Comparison of ENCODE assay signal across 8 mouse cellular contexts in genomic region chr10:42860159-42860911, GRCm38 (mm10). TPM values are rescaled to one million over a fixed set of nuclear protein-coding genes. Genes with fewer than 3 reads are reported as not detected.
DNase-seq lines count a peak whose midpoint lies in the region; ATAC-seq lines count a peak whose summit lies in the region.

TSS of gene Scml4 (plus strand) at chr10:42860370.

- DNase-seq in layer of hippocampus, postnatal 10 days (ENCODE audit: low spot score in 2 of 2) = peak; percentile 19 to 27
- DNase-seq in layer of hippocampus, adult 9-10 months (ENCODE audit: low spot score) = no peak
- DNase-seq in embryonic facial prominence, embryonic 10.5 days (ENCODE audit: low spot score) = peak; percentile 43
- DNase-seq in hindbrain, embryonic 11.5 days (ENCODE audit: low spot score) = peak; percentile 69
- DNase-seq in left cerebral cortex, postnatal 36 days (ENCODE audit: low spot score in 2 of 2) = peak; percentile 19 to 39
- peak; percentile 34 to 68 for DNase-seq in spleen, postnatal 10 days (ENCODE audit: low spot score in 2 of 2)
- no peak for DNase-seq in urinary bladder, postnatal 36 days (ENCODE audit: low spot score in 2 of 2)

- peak within 1 kb of the TSS; percentile 17 for H3K4me2 ChIP-seq in hindbrain, embryonic 11.5 days (replicated peaks; ENCODE audit: low read depth, low read length)
- H3K4me2 ChIP-seq in midbrain, embryonic 13.5 days (replicated peaks) = peak within 1 kb of the TSS; percentile 60

- H3K9ac ChIP-seq in hindbrain, embryonic 11.5 days (ENCODE audit: low read depth, low read length) = peak within 1 kb of the TSS; percentile 42; the same call in 1 of the 2 replicates
- peak within 1 kb of the TSS; percentile 65 for H3K9ac ChIP-seq in midbrain, embryonic 13.5 days (replicated peaks)

- H3K36me3 ChIP-seq in embryonic facial prominence, embryonic 10.5 days (replicated peaks) = no peaks in the 10 kb centered on the region
- H3K36me3 ChIP-seq in hindbrain, embryonic 11.5 days (ENCODE audit: control insufficient read depth, insufficient read depth, low read length) = no peaks in the 10 kb centered on the region
- H3K36me3 ChIP-seq in midbrain, embryonic 13.5 days = no peaks in the 10 kb centered on the region

- H3K4me3 ChIP-seq in embryonic facial prominence, embryonic 10.5 days = peak within 1 kb of the TSS; percentile 38; the same call in 1 of the 2 replicates
- H3K4me3 ChIP-seq in hindbrain, embryonic 11.5 days (ENCODE audit: low read depth, low read length) = peak within 1 kb of the TSS; percentile 12; the same call in 1 of the 2 replicates
- H3K4me3 ChIP-seq in midbrain, embryonic 13.5 days (replicated peaks) = peak within 1 kb of the TSS; percentile 43

- 55% methylated on average over 17 of the region's 17 CpGs for WGBS in embryonic facial prominence, embryonic 10.5 days
- 38% methylated on average over 17 of the region's 17 CpGs for WGBS in hindbrain, embryonic 11.5 days
- WGBS in midbrain, embryonic 13.5 days = 18% methylated on average over 17 of the region's 17 CpGs

- intact Hi-C loops in left cerebral cortex, postnatal 36 days (cut with DNase I) = loop anchor here (5.0 kb wide), 1 partner anchor 82 kb away; no protein-coding TSS in a partner anchor

- peaks cover 23% of the 10 kb centered on the region for H3K27me3 ChIP-seq in embryonic facial prominence, embryonic 10.5 days (replicated peaks; ENCODE audit: low read depth, poor library complexity, severe bottlenecking)
- H3K27me3 ChIP-seq in hindbrain, embryonic 11.5 days (ENCODE audit: control insufficient read depth, insufficient read depth, low read length) = no peaks in the 10 kb centered on the region
- no peaks in the 10 kb centered on the region for H3K27me3 ChIP-seq in midbrain, embryonic 13.5 days

- peak within 1 kb of the TSS; percentile 72 for H3K27ac ChIP-seq in embryonic facial prominence, embryonic 10.5 days (replicated peaks)
- 0 out of 2 replicates have a peak within 1 kb of the TSS, but pooled peaks have one; percentile 20 for H3K27ac ChIP-seq in hindbrain, embryonic 11.5 days (ENCODE audit: low read depth, low read length)
- peak within 1 kb of the TSS; percentile 92 for H3K27ac ChIP-seq in midbrain, embryonic 13.5 days

- ATAC-seq in hindbrain, embryonic 11.5 days (ENCODE audit: low FRiP score) = peak; percentile 78
- ATAC-seq in midbrain, embryonic 13.5 days = peak; percentile 88

- no peaks in the 10 kb centered on the region; the same call in 1 of the 2 replicates for H3K9me3 ChIP-seq in embryonic facial prominence, embryonic 10.5 days
- H3K9me3 ChIP-seq in hindbrain, embryonic 11.5 days (ENCODE audit: control insufficient read depth, low read length) = no peaks in the 10 kb centered on the region
- H3K9me3 ChIP-seq in midbrain, embryonic 13.5 days = no peaks in the 10 kb centered on the region

- H3K4me1 ChIP-seq in embryonic facial prominence, embryonic 10.5 days = peaks cover 47% of the 10 kb centered on the region
- peaks cover 8% of the 10 kb centered on the region for H3K4me1 ChIP-seq in hindbrain, embryonic 11.5 days (replicated peaks; ENCODE audit: control insufficient read depth, insufficient read depth, low read length)
- H3K4me1 ChIP-seq in midbrain, embryonic 13.5 days (replicated peaks) = peaks cover 53% of the 10 kb centered on the region

RNA-seq across cellular contexts. Expression of gene Scml4, which starts in this region (rescaled TPM):
- 1 to 10 TPM; 5.7 to 6.6 TPM for total RNA-seq in layer of hippocampus, postnatal 10 days (2021)
- polyA plus RNA-seq in embryonic facial prominence, embryonic 10.5 days (2016; fragmentation: Nextera tagmentation; extraction: Ambion mirVana) = 0.64 and 0.65 TPM in 2 replicates
- polyA plus RNA-seq in hindbrain, embryonic 11.5 days (2014; fragmentation: Nextera tagmentation; extraction: Ambion mirVana) = 2.2 and 2.5 TPM in 2 replicates
- 1 to 10 TPM; 2.2 to 3.4 TPM for total RNA-seq in left cerebral cortex, postnatal 36 days (2021)
- 10.3 and 11.3 TPM in 2 replicates for polyA plus RNA-seq in midbrain, embryonic 13.5 days (2015; fragmentation: Nextera tagmentation; extraction: Ambion mirVana)

Comparison
In these comparisons a context has a peak if more than half of its experiments do, and no peak if none do; other contexts are left out.
1. DNase-seq: peak in layer of hippocampus, postnatal 10 days (2 of 2), hindbrain, embryonic 11.5 days (single experiment), left cerebral cortex, postnatal 36 days (2 of 2) and spleen, postnatal 10 days (2 of 2); none in layer of hippocampus, adult 9-10 months (single experiment) and urinary bladder, postnatal 36 days (0 of 2).
2. Peak in DNase-seq, H3K4me3 ChIP-seq and H3K27ac ChIP-seq in embryonic facial prominence, embryonic 10.5 days; RNA of the gene not detected or under 1 TPM.
3. H3K27ac ChIP-seq: peak in every context shown above with its lines; median percentile 92 in midbrain, embryonic 13.5 days; 72 in embryonic facial prominence, embryonic 10.5 days; 20 in hindbrain, embryonic 11.5 days.
4. Peak in every context shown above with its lines, with median percentiles within 50 percentile points of each other: H3K4me3 ChIP-seq.